Mouse (Mus musculus) lung, postnatal 0 days (tissue): ENCODE results near the gene Atp6v0e2. TPM values are rescaled to one million over a fixed set of nuclear protein-coding genes. Genes with fewer than 3 reads are reported as not detected.

Source experiments
- ATAC-seq: fragments of 200-750 bp; cut with Nextera tagmentation; 2 replicates; pipeline ENCODE4 v1.8.0; 2017; ENCODE audit warnings: moderate library complexity
- DNase-seq: peaks from one replicate; pipeline ENCODE4 v3.0.0-alpha.2; 2016; ENCODE audit warnings: low spot score
- H3K27ac ChIP-seq: fragments of 300-500 bp; sonication (generic); 2 replicates; pipeline ENCODE4 v1.5.1; 2014; ENCODE audit warnings: antibody characterized with exemption, mild to moderate bottlenecking, low read length, mixed read lengths
- H3K27me3 ChIP-seq: fragments of 300-500 bp; sonication (generic); replicated peaks from 2 replicates; pipeline ENCODE4 v1.6.1; 2014; ENCODE audit warnings: low read length, mixed read lengths; ENCODE audit not compliant: insufficient read depth
- H3K36me3 ChIP-seq: fragments of 300-500 bp; sonication (generic); 2 replicates; pipeline ENCODE4 v1.6.1; 2014; ENCODE audit warnings: low read length, mixed read lengths; ENCODE audit not compliant: insufficient read depth
- H3K4me1 ChIP-seq: fragments of 300-500 bp; sonication (generic); 2 replicates; pipeline ENCODE4 v1.6.1; 2014; ENCODE audit warnings: antibody characterized with exemption, low read depth, low read length, mixed read lengths; ENCODE audit not compliant: insufficient read depth
- H3K4me2 ChIP-seq: fragments of 300-500 bp; sonication (generic); replicated peaks from 2 replicates; pipeline ENCODE4 v1.6.1; 2014; ENCODE audit warnings: low read depth, mild to moderate bottlenecking, low read length, moderate library complexity, mixed read lengths
- H3K4me3 ChIP-seq: fragments of 300-500 bp; sonication (generic); 2 replicates; pipeline ENCODE4 v1.5.1; 2014; ENCODE audit warnings: low read depth, low read length
- H3K9ac ChIP-seq: fragments of 300-500 bp; sonication (generic); replicated peaks from 2 replicates; pipeline ENCODE4 v1.6.1; 2014; ENCODE audit warnings: low read depth, mild to moderate bottlenecking
- H3K9me3 ChIP-seq: fragments of 300-500 bp; sonication (generic); 2 replicates; pipeline ENCODE4 v1.6.1; 2016; ENCODE audit warnings: low read length, mixed read lengths
- CTCF ChIP-seq: IDR thresholded peaks from 2 replicates; pipeline ENCODE4 v1.5.1; 2016; ENCODE audit warnings: antibody characterized with exemption, mild to moderate bottlenecking
- EP300 ChIP-seq: IDR thresholded peaks from 2 replicates; pipeline ENCODE4 v1.6.1; 2016; ENCODE audit warnings: antibody characterized with exemption, mild to moderate bottlenecking, control low read depth
- WGBS: fragments of 180-500 bp; shearing (Covaris S2); extraction: QIAGEN DNeasy Blood & Tissue Kit; methylation state at CpG from one replicate; pipeline ENCODE4 v1.1.7; 2014; 5-methylcytosine and 5-hydroxymethylcytosine counted together
- polyA plus RNA-seq: library from polyadenylated mRNA; unstranded; fragments of >200 nt; fragmentation: Nextera tagmentation; extraction: Ambion mirVana; gene quantifications from 2 replicates; pipeline ENCODE4 v1.2.1, GENCODE M21; 2015

Atp6v0e2 gene
- polyA plus RNA-seq, 1 experiment from 2014 or later: 8.4 TPM

DNA sequence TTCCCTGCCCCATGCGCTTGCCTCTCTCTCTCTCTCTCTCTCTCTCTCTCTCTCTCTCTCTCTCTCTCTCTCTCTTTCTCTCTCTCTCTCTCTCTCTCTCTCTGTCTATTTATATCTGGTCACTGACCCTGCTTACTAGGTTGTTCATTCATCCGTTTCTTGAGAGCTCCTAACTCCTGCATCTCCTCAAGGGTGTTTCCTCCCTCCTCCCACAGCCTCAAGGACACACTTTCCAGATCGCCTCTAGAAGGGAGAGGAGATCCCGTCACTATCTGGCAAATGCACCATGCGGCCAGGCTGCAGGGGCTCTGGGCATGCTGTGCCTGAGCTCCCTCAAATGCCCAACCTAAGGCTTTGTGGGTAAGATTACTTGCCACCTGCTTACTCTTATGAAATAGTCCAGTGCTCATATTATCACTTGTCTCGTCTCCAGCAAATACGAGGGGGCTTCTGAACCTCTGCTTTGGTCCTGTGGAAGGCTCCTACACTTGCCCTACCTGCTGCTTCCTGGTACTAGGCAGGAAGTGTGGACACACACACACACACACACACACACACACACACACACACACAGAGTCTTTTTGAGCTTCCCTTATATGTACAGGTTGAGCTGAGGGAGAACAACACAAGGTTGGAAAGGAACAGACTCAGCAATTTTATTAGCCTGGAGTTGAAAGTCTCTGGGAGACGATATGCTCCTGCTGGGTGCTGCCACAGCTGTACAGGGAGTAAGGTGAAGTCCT is 31.8 kb downstream of the Atp6v0e2 start:
- 65% methylated on average over 8 of the region's 8 CpGs for WGBS
- ATAC-seq: no peak
- Histone ChIP-seq H3K9me3 (no peaks in the 10 kb centered on the region), H3K4me3 (no peak overlapping the region), H3K4me2 (no peak overlapping the region), H3K4me1 (peaks cover 9% of the 10 kb centered on the region; the same call in 1 of the 2 replicates), H3K27me3 (no peaks in the 10 kb centered on the region), H3K9ac (no peak overlapping the region), H3K27ac (no peak overlapping the region), H3K36me3 (no peaks in the 10 kb centered on the region)
- no peak for DNase-seq
- TF ChIP-seq EP300 (no peak), CTCF (no peak)

DNA sequence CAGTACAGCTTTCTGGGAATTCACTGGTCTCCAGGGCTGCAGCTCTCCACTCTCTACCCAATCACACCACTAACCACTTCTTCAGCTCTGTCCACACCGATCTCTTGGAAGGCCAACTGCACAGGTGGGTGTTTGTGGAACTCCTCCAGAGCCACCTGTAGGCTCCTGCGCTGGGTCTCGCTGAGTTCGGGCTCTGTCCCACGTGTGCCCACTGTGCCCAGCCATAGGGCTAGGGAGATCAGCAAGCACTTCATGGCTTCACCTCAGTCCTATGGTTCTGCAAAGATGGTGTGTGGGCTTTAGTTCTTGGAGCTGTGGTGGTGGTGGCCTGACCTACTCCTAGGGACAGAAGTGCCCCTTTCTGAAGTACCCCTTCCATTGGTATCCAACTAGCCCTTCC is 34.6 kb downstream of the Atp6v0e2 start:
- peak overlapping the region; percentile 63 for H3K27ac ChIP-seq
- TF ChIP-seq CTCF (no peak), EP300 (no peak)
- ATAC-seq (no peak), DNase-seq (no peak)
- H3K27me3 ChIP-seq: no peaks in the 10 kb centered on the region
- no peaks in the 10 kb centered on the region for H3K36me3 ChIP-seq
- peak overlapping the region; percentile 40 for H3K4me2 ChIP-seq
- peak overlapping the region; percentile 15 for H3K4me3 ChIP-seq
- WGBS: 92% methylated on average over 5 of the region's 5 CpGs
- peak overlapping the region; percentile 19; the same call in 1 of the 2 replicates for H3K9ac ChIP-seq
- no peaks in the 10 kb centered on the region for H3K9me3 ChIP-seq
- H3K4me1 ChIP-seq: peaks cover 9% of the 10 kb centered on the region; the same call in 1 of the 2 replicates

DNA sequence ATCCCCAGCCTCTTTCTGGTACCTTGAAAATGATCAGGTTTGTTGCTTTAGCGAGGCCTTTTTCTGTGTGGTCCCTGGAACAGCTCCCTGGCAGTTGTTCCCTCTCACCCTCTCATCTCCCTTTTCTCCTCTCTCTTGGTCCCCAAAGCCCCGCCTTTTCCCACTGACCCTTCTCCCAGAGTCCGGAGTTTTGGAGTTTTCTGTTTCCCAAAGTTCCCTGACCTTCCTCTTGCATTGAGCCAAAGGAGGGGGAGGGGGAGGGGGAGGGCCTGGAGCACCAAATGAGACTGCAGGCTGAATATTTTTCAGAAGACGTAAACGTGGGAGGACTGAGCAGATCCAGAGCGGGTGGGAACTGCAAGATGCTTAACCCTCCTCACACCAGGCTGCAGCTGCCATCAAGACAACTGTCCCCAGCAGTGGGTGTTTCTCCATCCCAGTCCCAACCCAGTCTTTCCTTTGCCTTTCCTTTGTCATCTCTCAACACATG is 35.2 kb downstream of the Atp6v0e2 start, which contains the start of gene Rarres2:
TSS of gene Rarres2 (minus strand) at position 218 of the 490 bp plus-strand sequence.
- 21% methylated on average over 6 of the region's 6 CpGs for whole genome bisulfite sequencing
- Histone ChIP-seq H3K4me1 (peaks cover 9% of the 10 kb centered on the region; the same call in 1 of the 2 replicates), H3K4me2 (peak within 1 kb of the TSS; percentile 40), H3K9ac (peak within 1 kb of the TSS; percentile 19; the same call in 1 of the 2 replicates), H3K27ac (peak within 1 kb of the TSS; percentile 63), H3K4me3 (peak within 1 kb of the TSS; percentile 15), H3K9me3 (no peaks in the 10 kb centered on the region), H3K27me3 (no peaks in the 10 kb centered on the region), H3K36me3 (no peaks in the 10 kb centered on the region)
- ATAC-seq: peak; percentile 83
- DNase-seq: peak; percentile 75
- TF ChIP-seq EP300: no peak
- TF ChIP-seq CTCF: no peak

DNA sequence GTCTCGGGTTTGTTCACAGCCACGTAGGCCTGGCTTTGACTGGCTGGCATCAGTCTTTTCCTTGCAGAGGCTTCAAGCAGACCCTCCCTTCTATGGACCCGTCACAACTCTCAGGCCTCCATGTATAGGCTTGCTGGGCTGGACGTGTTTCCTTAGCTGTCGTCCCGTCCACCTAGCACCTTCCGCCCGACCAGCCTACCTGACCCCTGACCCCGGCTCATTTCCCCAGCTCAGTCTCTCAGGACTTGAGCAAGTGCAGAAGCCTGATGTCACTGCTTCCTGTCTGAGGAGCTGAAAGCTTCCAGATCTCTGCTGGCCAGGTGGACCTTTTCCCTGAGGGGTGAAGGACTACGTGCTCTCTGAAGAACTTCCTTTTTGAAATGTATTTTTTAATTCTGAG is 35.9 kb downstream of the Atp6v0e2 start:
- ATAC-seq: peak; percentile 34
- H3K9me3 ChIP-seq: no peaks in the 10 kb centered on the region

DNA sequence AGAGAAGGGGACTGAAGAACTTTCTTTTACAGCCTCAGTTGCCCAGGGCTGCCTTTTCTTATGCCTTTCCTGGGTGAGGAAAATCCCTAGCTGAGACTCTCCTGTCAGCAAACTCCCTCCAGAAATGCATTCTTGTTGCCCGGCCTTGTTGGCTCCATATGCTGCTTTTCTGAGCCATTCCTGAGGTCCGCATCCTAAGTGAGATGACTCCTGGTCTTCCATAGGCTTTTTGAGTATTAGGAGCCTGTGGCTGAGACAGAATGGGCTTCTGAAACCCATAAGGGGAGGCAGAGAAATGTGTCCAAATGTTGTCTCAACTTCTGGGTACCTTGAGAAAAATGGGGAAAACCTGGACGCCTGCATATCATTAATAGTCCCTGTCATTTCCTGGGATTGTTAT is 36.6 kb downstream of the Atp6v0e2 start:
- 66% methylated on average over 3 of the region's 3 CpGs for WGBS
- H3K27me3 ChIP-seq: no peaks in the 10 kb centered on the region
- no peak overlapping the region for H3K4me3 ChIP-seq
- 0 out of 2 replicates have a peak, but pooled peaks cover 6% of the 10 kb centered on the region for H3K4me1 ChIP-seq
- no peak overlapping the region for H3K27ac ChIP-seq
- no peak overlapping the region for H3K9ac ChIP-seq
- no peak for TF ChIP-seq EP300
- no peak for TF ChIP-seq CTCF
- no peaks in the 10 kb centered on the region for H3K9me3 ChIP-seq
- no peaks in the 10 kb centered on the region for H3K36me3 ChIP-seq
- DNase-seq (no peak), ATAC-seq (no peak)
- H3K4me2 ChIP-seq: no peak overlapping the region

More for the DNA sequence above, 35.9 kb downstream of the Atp6v0e2 start:
- whole genome bisulfite sequencing: 31% methylated on average over 10 of the region's 10 CpGs
- TF ChIP-seq EP300: no peak
- Histone ChIP-seq H3K36me3 (no peaks in the 10 kb centered on the region), H3K4me3 (no peak overlapping the region), H3K27ac (peak overlapping the region; percentile 55), H3K4me2 (no peak overlapping the region), H3K27me3 (no peaks in the 10 kb centered on the region), H3K4me1 (peaks cover 8% of the 10 kb centered on the region; the same call in 1 of the 2 replicates), H3K9ac (no peak overlapping the region)
- DNase-seq: peak; percentile 46

DNA sequence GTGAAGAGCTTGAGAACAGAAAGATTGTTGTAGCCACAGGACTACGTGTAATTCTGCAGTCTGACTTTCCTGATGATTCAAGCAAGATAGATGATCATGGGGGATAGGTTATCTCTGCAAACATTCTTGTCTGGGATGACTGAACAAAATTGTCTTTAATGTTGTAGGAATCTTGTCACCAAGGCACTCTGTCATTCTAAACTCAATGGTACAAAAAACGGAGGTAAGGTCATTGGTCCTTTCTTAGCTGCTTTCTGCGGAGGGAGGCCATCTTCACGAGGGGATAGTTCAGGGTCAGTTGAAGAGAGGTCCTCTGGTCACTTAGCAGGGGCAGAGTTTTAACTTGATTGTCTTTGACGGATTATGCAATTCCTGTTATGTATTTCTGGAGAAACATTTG is 41.3 kb downstream of the Atp6v0e2 start:
- no peaks in the 10 kb centered on the region for H3K9me3 ChIP-seq
- ATAC-seq: no peak
- no peaks in the 10 kb centered on the region for H3K36me3 ChIP-seq
- no peak overlapping the region for H3K4me3 ChIP-seq
- H3K27ac ChIP-seq: peak overlapping the region; percentile 60
- no peak for DNase-seq
- no peaks in the 10 kb centered on the region for H3K4me1 ChIP-seq
- no peak overlapping the region for H3K9ac ChIP-seq
- no peak for TF ChIP-seq CTCF
- no peak for TF ChIP-seq EP300
- 22% methylated on average over 5 of the region's 5 CpGs for WGBS
- no peak overlapping the region for H3K4me2 ChIP-seq
- no peaks in the 10 kb centered on the region for H3K27me3 ChIP-seq
